Mouse (Mus musculus) gastrocnemius, postnatal 10 days (tissue): Measurements from ENCODE around the gene Hist1h2bq. TPM values are rescaled to one million over a fixed set of nuclear protein-coding genes. Genes with fewer than 3 reads are reported as not detected.
"Not testable (repeated sequence)": the region's sequence is repeated elsewhere in the genome, so short reads cannot be mapped to it uniquely, and the experiment has no call there.

Experiments
- DNase-seq: peaks from one replicate; pipeline ENCODE4 v3.0.0; 2021; ENCODE audit warnings: mixed read lengths
- microRNA-seq, 2 experiments: library from miRNA; unstranded; fragments of <30 nt; microRNA quantifications; one replicate each; pipeline ENCODE4 v1.2.0; 2021
- total RNA-seq, 2 experiments: library from RNA; stranded (reverse); gene quantifications; 2 replicates each; pipeline ENCODE4 v1.2.3; 2021

Hist1h2bq gene
- total RNA-seq, 2 experiments from 2014 or later, result 140 to 150 TPM

DNA sequence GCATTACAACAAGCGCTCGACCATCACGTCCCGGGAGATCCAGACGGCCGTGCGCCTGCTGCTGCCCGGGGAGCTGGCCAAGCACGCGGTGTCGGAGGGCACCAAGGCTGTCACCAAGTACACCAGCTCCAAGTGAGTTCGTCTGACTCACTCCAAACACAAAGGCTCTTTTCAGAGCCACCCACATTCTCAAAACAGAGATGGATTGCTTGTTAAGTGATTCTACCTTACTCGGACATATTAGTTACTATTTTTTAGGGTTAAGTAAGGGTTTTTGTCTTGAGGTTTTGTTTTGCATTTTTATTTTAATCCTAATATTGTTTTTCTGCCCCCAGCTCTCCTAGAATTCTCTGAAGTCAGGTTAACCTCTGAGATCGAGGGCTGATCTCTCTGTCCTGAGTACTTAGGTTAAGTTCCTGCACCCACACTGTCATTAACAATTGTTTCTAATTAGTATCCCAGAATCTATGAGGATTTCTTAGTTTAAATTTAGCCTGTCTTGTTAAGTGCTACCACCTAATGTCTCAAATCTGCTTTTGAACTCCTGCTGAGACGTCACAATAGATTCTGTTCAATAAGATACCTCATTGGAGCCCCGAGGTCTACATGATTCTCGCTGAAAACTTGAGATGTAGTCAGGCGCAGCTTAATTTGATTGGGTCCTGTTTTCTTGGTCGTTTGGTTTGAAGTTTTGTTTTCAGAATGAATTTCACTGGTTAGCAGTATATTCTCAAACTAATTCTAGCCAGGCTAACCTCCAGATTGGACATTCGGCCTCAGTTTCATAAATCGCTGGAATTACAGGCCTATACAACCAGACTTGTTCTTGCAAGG lies 22.0 kb downstream of the Hist1h2bq start:
- no peak for DNase-seq

DNA sequence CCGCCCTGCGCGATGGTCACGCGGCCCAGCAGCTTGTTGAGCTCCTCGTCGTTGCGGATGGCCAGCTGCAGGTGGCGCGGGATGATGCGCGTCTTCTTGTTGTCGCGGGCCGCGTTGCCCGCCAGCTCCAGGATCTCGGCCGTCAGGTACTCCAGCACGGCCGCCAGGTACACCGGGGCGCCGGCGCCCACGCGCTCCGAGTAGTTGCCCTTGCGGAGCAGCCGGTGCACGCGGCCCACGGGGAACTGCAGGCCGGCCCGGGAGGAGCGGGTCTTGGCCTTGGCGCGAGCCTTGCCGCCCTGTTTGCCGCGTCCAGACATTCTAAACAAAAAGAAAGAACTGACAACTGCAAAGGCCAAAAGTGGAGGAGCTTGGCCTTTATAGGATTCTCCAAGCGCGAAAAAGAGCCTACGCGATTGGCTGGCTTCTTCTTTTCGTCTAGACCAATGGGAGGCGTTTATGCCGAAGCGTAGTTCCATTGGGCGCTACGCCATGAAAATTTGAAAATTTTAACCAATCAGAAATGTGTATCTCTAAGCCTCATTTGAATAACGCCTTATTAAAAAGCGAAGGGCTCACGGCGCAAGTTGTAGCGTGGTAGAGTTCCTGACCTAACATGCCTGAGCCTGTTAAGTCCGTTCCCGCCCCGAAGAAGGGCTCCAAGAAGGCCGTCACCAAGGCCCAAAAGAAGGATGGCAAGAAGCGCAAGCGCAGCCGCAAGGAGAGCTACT lies 22.9 kb downstream of the Hist1h2bq start, which contains the start of the genes Hist1h2an and Hist1h2bp:
Gene Hist1h2an (minus strand): TSS at position 320 of the 731 bp plus-strand sequence.
Gene Hist1h2bp (plus strand): TSS at position 563 of the 731 bp plus-strand sequence.
- DNase-seq, result peak; percentile 69

DNA sequence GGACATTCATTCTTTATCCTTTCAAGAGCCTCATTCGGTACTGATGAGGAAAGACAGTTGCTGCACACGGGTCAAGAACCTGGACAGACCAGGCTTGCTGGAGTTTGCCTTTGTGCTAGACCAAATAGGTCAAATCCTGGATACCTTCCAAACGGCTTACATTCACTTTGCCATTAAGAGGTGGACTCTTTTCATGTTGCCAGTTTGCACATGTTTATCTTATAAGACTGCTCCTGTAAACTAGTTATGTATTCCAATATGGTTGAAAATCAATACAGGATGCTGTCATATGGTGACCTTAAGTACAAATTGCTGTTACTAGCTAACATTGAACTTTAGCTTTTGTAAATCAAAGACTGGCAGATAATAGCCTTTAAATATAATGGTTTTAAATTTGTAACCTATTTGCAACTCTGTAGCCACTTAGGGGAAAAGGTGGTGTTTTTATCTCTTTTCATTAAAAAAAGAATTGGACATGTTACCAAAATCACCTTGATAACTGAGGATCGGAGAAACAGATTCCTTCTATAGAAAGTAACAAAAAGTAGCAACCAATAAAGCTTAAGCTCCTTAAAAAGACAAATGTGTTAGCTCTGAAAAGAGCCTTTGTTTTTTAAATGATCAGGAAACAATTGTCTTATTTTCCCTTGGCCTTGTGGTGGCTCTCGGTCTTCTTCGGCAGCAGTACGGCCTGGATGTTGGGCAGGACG lies 23.7 kb downstream of the Hist1h2bq start:
- no peak for DNase-seq

DNA sequence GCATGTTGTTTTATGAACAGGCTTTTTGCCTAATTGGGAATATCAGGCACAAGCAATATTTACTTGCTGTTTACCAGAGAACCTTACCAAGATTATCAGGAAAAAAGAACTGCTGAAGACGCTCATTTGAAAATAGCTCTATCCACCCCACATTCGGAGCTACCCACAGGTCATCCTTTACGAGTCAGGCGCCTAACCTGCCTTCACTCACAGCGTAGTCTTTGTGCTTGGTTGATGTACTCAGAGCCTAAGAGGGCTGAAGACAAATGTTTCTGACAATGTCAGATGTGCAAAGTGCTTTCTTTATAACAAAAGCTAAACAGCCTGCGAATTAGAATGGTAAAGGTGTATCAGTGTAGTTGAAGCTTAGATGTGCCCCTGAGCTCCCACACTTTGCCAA lies 25.7 kb downstream of the Hist1h2bq start:
- no peak for DNase-seq

DNA sequence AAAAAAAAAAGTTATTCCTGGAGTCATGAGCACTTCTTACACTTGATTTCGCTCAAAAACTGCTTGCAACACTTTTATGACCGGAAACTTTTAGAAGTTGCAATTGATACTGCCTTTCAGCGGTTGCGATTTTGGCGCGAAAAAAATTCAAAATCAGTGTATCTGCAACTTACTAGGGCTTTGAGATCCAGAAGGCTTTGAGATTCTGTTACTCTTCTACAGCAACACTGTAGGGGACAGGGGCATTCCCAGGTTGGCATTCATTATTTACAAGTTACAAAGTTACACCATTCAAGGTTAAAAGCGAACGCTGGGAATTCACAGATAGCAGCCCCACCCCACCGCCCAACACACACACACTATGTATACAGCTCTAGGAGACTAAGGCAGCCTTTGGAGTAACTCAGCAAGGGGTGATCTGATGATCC lies 26.2 kb downstream of the Hist1h2bq start:
- DNase-seq, result no peak

DNA sequence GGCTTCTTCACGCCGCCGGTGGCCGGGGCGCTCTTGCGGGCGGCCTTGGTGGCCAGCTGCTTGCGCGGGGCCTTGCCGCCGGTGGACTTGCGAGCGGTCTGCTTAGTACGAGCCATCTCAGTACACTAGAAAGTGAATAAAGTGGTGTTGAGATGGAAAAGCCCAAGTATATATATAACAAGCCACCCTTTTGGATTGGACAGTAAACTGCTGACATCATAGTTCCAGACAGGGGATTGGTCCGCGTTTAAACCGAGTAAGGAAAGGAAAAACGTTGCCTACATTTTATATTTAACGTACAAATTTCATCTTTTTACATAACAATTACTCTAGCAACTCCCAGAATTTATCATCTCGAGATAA lies 26.8 kb downstream of the Hist1h2bq start, which contains the start of gene Hist1h3i:
Gene Hist1h3i (minus strand): TSS at position 116 of the 363 bp plus-strand sequence.
- peak; percentile 8 for DNase-seq

DNA sequence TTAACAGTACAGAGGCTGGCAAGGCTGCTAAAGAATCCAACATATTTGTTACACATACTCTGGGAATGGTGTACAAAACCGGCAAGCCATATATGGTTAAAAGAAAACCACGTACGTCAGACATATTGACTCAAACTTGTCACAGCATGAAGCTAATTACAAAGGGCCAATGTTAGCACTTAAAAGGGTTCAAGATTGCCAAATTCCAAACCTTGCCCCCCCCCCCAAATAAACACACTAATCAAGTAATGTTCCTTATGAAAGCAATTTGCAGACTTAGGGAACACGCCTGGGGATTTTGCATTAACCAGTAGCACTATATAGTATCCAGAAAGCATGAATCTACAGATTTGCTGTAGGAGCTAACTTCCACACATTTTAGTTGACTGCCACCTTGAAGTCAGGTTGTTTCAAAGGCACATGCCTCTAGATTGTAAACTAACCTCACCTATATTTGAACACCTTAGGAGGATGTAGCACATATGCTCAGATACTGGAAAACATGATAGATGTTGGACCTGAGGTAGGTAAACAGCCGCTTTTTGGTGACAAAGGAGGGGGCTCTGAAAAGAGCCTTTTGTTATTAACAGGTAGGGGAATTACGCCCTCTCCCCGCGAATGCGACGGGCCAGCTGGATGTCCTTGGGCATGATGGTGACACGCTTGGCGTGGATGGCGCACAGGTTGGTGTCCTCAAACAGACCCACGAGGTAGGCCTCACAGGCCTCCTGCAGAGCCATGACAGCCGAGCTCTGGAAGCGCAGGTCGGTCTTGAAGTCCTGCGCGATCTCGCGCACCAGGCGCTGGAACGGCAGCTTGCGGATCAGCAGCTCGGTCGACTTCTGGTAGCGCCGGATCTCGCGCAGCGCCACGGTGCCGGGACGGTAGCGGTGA lies 27.4 kb downstream of the Hist1h2bq start:
- not testable (repeated sequence) for DNase-seq

DNA sequence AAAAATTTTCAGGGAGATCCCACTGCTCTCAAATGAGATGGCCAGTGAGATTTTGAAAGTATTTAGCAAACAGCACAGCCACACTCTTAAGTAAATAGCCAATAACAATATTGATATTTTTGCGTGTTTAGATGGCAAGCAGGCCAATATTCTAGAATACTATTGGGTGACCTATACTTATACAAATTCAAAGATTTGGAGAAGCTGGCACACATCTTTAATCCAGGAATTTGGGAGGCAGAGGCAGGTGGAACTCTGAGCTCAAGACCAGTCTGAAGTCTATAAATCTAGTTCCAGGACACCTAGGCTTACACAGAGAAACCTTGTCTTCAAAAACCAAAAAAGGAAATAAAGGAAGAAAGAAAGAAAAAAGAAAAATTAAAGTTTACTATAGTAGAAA lies 28.4 kb downstream of the Hist1h2bq start:
- no peak for DNase-seq

DNA sequence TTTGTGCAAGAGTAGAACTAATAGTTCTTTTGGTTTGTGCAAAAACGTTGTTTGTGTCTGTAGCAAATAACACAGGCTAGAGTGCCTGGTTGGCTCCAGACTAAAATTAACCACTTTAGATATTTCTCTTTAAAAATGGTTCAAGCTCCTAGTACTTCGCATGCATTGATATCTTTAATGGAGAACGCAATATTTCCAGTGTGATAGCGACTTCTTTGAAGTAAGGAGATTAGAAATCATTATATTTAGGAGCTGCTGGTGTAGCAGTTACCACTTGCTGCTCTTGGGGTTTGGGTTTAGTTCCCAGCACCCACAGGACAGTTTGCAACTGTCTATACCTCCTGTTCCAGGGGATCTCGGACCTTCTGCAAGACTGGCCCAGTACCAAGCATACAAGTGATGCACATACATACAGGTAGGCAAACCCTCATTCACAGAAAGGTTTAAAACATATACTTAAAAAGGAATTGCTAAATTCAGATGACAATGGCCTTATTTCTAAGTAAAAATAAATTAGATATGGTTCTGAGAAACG lies 28.9 kb downstream of the Hist1h2bq start:
- DNase-seq, result no peak

DNA sequence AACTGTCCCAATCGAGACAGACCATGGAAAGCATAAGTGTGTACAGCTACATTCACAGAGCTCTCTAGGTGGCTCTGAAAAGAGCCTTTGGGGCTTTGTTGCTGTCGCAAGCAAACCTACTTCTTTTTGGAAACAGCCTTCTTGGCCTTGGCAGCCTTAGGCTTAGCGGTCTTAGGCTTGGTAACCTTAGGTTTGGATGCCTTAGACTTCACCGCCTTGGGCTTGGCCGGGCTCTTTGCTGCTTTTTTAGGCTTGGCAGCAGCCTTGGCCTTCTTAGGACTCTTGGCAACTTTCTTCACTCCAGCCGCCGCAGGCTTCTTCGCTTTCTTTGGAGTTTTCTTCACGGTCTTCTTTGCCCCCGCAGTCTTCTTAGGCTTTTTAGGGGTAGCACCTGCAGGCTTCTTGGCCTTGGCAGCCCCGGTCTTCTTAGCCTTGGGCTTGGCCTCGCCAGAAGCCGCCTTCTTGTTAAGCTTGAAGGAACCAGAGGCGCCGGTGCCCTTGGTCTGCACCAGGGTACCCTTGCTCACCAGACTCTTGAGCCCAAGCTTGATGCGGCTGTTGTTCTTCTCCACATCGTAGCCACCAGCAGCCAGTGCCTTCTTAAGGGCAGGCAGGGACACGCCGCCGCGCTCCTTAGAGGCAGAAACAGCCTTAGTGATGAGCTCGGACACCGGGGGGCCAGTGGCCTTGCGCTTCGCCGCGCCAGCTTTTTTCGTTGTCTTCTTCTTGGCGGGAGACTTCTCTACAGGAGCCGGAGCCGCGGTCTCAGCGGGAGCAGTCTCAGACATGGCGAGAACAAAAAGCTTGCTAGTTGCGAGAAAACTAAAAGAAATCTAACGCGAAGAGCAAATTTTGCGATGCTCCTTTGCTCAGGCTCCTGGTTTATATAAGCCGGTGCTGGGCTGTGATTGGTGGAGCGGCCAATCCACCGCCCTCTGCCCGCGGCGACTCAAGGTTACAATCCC lies 29.9 kb downstream of the Hist1h2bq start, which contains the start of gene Hist1h1b:
Gene Hist1h1b (minus strand): TSS at position 859 of the 965 bp plus-strand sequence.
- peak; percentile 50 for DNase-seq

DNA sequence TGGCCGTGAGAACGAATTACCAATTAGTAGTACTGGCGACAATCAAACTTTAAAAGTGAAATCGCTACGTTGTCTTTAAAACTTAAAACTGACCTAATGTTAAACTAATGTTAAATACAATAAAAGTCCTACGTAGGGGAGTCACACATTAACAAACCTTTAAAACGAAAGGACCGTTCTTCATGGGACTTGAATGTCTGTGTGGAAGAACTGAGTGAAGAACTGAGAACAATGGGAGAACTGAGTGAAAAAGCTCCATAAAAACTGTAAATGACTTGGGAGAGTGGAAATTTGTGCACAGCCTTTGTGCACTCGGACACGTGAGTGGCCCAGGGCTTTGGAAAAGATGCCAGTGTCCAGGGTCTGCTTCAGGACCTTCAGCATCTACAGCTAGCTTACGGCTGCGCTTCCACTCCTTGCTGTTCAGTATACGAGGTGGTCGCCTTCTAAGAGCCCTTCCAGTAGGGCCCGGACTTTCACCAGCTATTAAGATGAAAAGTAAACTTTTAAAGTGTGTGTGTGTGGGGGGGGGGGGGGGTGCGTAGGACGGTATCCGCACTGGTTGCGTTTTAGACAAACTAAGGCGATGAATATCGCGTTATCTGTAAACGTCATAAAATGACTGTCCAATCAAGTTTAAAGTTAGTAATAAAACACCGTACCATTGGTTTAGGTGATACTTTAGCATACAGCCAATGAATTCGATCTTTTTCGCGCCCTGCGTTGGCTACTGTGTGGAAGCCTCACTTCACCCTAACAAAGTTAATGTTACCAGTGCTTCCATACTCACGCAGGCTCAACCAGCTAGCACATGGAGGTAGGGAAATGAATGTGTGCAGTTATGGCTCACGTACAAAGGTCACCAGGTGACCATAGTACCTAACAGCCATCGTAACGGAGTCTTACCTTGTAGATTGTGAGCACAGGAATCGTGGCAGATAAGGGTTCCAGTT lies 30.9 kb downstream of the Hist1h2bq start:
- DNase-seq, result peak; percentile 55

Small RNAs within 50 kb of the gene (microRNA-seq; reads per million reads assigned to microRNA genes)
- gene Gm19658, result 0 reads per million in 2 experiments
- 0 reads per million in 2 experiments for gene Gm44346
- 0 reads per million in 2 experiments for gene Gm44466

Other genes with a start within 250 kb of the Hist1h2bq start
- not detected for gene Olfr1364, start 228.4 kb downstream of the Hist1h2bq start, total RNA-seq
- gene Olfr1362, start 196.2 kb downstream of the Hist1h2bq start, total RNA-seq, result not detected
- not detected for gene Olfr11, start 167.7 kb downstream of the Hist1h2bq start, total RNA-seq
- not detected for gene Olfr1361, start 146.8 kb downstream of the Hist1h2bq start, total RNA-seq
- not detected for gene Olfr1360, start 132.8 kb downstream of the Hist1h2bq start, total RNA-seq
- not detected for gene Olfr1359, start 112.1 kb downstream of the Hist1h2bq start, total RNA-seq
- gene Hist1h2bl, start 94.1 kb downstream of the Hist1h2bq start, total RNA-seq, result 100 to 1,000 TPM; 184 to 186 TPM
- 100 to 1,000 TPM; 125 TPM for gene Hist1h2ai, start 93.8 kb downstream of the Hist1h2bq start, total RNA-seq
- gene Hist1h3h, start 92.5 kb downstream of the Hist1h2bq start, total RNA-seq, result 100 to 1,000 TPM; 240 to 265 TPM
- gene Hist1h2bm, start 88.2 kb downstream of the Hist1h2bq start, total RNA-seq, result 10 to 100 TPM; 50.7 to 68.7 TPM
- 10 to 100 TPM; 32.2 to 32.7 TPM for gene Hist1h4j, start 75.1 kb downstream of the Hist1h2bq start, total RNA-seq
- gene Hist1h4k, start 59.7 kb downstream of the Hist1h2bq start, total RNA-seq, result 100 to 1,000 TPM; 439 to 508 TPM
- 10 to 100 TPM; 71.7 to 78.9 TPM for gene Hist1h2ak, start 56.4 kb downstream of the Hist1h2bq start, total RNA-seq
- gene Hist1h2bn, start 56.1 kb downstream of the Hist1h2bq start, total RNA-seq, result 100 to 1,000 TPM in 1 of 2 experiments, 10 to 100 TPM in 1; 94.7 to 110 TPM
- gene Hist1h1b, start 29.6 kb downstream of the Hist1h2bq start, total RNA-seq, result 100 to 1,000 TPM; 122 to 129 TPM
- gene Hist1h3i, start 26.8 kb downstream of the Hist1h2bq start, total RNA-seq, result 100 to 1,000 TPM; 199 to 235 TPM
- 10 to 100 TPM; 37.8 to 38.8 TPM for gene Hist1h2an, start 23.0 kb downstream of the Hist1h2bq start, total RNA-seq
- 10 to 100 TPM; 78.8 to 79.4 TPM for gene Hist1h2bp, start 22.7 kb downstream of the Hist1h2bq start, total RNA-seq
- gene Hist1h2ao, start 268 bp upstream of the Hist1h2bq start, total RNA-seq, result 100 to 1,000 TPM; 240 to 250 TPM
- 100 to 1,000 TPM; 345 to 353 TPM for gene Hist1h4m, start 1.5 kb upstream of the Hist1h2bq start, total RNA-seq
- gene Hist1h4n, start 22.0 kb upstream of the Hist1h2bq start, total RNA-seq, result 10 to 100 TPM; 17.9 to 46.6 TPM
- gene Hist1h2ap, start 23.3 kb upstream of the Hist1h2bq start, total RNA-seq, result 100 to 1,000 TPM in 1 of 2 experiments, 10 to 100 TPM in 1; 86.5 to 153 TPM
- gene Hist1h2br, start 23.5 kb upstream of the Hist1h2bq start, total RNA-seq, result 100 to 1,000 TPM; 139 to 146 TPM
- 1 to 10 TPM in 1 of 2 experiments, under 1 TPM in 1; 0.73 to 1.2 TPM for gene Zfp184, start 134.9 kb upstream of the Hist1h2bq start, total RNA-seq
- not detected for gene Pom121l2, start 171.0 kb upstream of the Hist1h2bq start, total RNA-seq
- not detected for gene Prss16, start 199.5 kb upstream of the Hist1h2bq start, total RNA-seq
- gene Hist1h2ah, start 225.4 kb upstream of the Hist1h2bq start, total RNA-seq, result 100 to 1,000 TPM; 171 to 199 TPM
- 100 to 1,000 TPM; 209 to 249 TPM for gene Hist1h2bk, start 225.7 kb upstream of the Hist1h2bq start, total RNA-seq
- gene Hist1h4i, start 231.2 kb upstream of the Hist1h2bq start, total RNA-seq, result 10 to 100 TPM; 77.9 to 89.2 TPM
- 100 to 1,000 TPM; 133 to 135 TPM for gene Hist1h2ag, start 232.7 kb upstream of the Hist1h2bq start, total RNA-seq
- gene Hist1h2bj, start 233.0 kb upstream of the Hist1h2bq start, total RNA-seq, result 100 to 1,000 TPM; 117 to 122 TPM